8 mouse cellular contexts compared by ENCODE assay signal in genomic region chr10:96685991-96686601, GRCm38 (mm10).
DNase-seq lines count a peak whose midpoint lies in the region; ATAC-seq lines count a peak whose summit lies in the region.

No protein-coding gene starts in this region.

- H3K36me3 ChIP-seq in kidney, embryonic 16.5 days (ENCODE audit: insufficient read depth, low read length): no peaks in the 10 kb centered on the region
- H3K36me3 ChIP-seq in hindbrain, embryonic 11.5 days (ENCODE audit: control insufficient read depth, insufficient read depth, low read length): no peaks in the 10 kb centered on the region
- H3K36me3 ChIP-seq in midbrain, embryonic 13.5 days: no peaks in the 10 kb centered on the region

- no peak overlapping the region for H3K9ac ChIP-seq in kidney, embryonic 16.5 days (replicated peaks; ENCODE audit: low read length)
- H3K9ac ChIP-seq in hindbrain, embryonic 11.5 days (ENCODE audit: low read depth, low read length): no peak overlapping the region
- H3K9ac ChIP-seq in midbrain, embryonic 13.5 days (replicated peaks): no peak overlapping the region

- H3K27me3 ChIP-seq in kidney, embryonic 16.5 days (ENCODE audit: insufficient read depth, low read length): no peaks in the 10 kb centered on the region
- H3K27me3 ChIP-seq in hindbrain, embryonic 11.5 days (ENCODE audit: control insufficient read depth, insufficient read depth, low read length): no peaks in the 10 kb centered on the region
- H3K27me3 ChIP-seq in midbrain, embryonic 13.5 days: no peaks in the 10 kb centered on the region

- 17% methylated on average over 5 of the region's 5 CpGs for whole genome bisulfite sequencing in kidney, embryonic 16.5 days
- 77% methylated on average over 5 of the region's 5 CpGs for WGBS in hindbrain, embryonic 11.5 days
- 84% methylated on average over 5 of the region's 5 CpGs for WGBS in midbrain, embryonic 13.5 days

- ATAC-seq in kidney, embryonic 16.5 days (ENCODE audit: low FRiP score, low TSS enrichment): no peak
- no peak for ATAC-seq in hindbrain, embryonic 11.5 days (ENCODE audit: low FRiP score)
- no peak for ATAC-seq in midbrain, embryonic 13.5 days

- peaks cover 30% of the 10 kb centered on the region for H3K4me1 ChIP-seq in kidney, embryonic 16.5 days (ENCODE audit: insufficient read depth, low read length)
- no peaks in the 10 kb centered on the region for H3K4me1 ChIP-seq in hindbrain, embryonic 11.5 days (replicated peaks; ENCODE audit: control insufficient read depth, insufficient read depth, low read length)
- no peaks in the 10 kb centered on the region for H3K4me1 ChIP-seq in midbrain, embryonic 13.5 days (replicated peaks)

- no peak overlapping the region for H3K4me3 ChIP-seq in kidney, embryonic 16.5 days (ENCODE audit: low read length)
- H3K4me3 ChIP-seq in hindbrain, embryonic 11.5 days (ENCODE audit: low read depth, low read length): no peak overlapping the region
- H3K4me3 ChIP-seq in midbrain, embryonic 13.5 days (replicated peaks): no peak overlapping the region

- no peaks in the 10 kb centered on the region for H3K9me3 ChIP-seq in kidney, embryonic 16.5 days (ENCODE audit: low read length)
- no peaks in the 10 kb centered on the region for H3K9me3 ChIP-seq in hindbrain, embryonic 11.5 days (ENCODE audit: control insufficient read depth, low read length)
- H3K9me3 ChIP-seq in midbrain, embryonic 13.5 days: no peaks in the 10 kb centered on the region

- H3K4me2 ChIP-seq in kidney, embryonic 16.5 days (replicated peaks; ENCODE audit: low read depth, low read length): no peak overlapping the region
- H3K4me2 ChIP-seq in hindbrain, embryonic 11.5 days (replicated peaks; ENCODE audit: low read depth, low read length): no peak overlapping the region
- no peak overlapping the region for H3K4me2 ChIP-seq in midbrain, embryonic 13.5 days (replicated peaks)

- DNase-seq in heart, adult 18-20 months: peak; percentile 33 to 34
- no peak for DNase-seq in heart, postnatal 10 days
- peak; percentile 94 for DNase-seq in NIH3T3 (ENCODE audit: low read depth)
- DNase-seq in lung, postnatal 25 days (ENCODE audit: low spot score): peak; percentile 67
- DNase-seq in hindbrain, embryonic 11.5 days (ENCODE audit: low spot score): no peak
- no peak for DNase-seq in left cerebral cortex, postnatal 10 days (ENCODE audit: extremely low spot score in 1 of 2, low spot score in 2 of 2)

- H3K27ac ChIP-seq in kidney, embryonic 16.5 days (ENCODE audit: low read length): peak overlapping the region; percentile 62
- H3K27ac ChIP-seq in hindbrain, embryonic 11.5 days (ENCODE audit: low read depth, low read length): no peak overlapping the region
- no peak overlapping the region for H3K27ac ChIP-seq in midbrain, embryonic 13.5 days

- intact Hi-C loops in heart, postnatal 10 days (cut with DNase I): no loop called here
- intact Hi-C loops in left cerebral cortex, postnatal 10 days (cut with DNase I): no loop called here

Comparison
In these comparisons a context has a peak if more than half of its experiments do, and no peak if none do; other contexts are left out.
1. DNase-seq: peak in heart, adult 18-20 months (2 of 2), NIH3T3 (single experiment) and lung, postnatal 25 days (single experiment); none in heart, postnatal 10 days (0 of 2), hindbrain, embryonic 11.5 days (single experiment) and left cerebral cortex, postnatal 10 days (0 of 2).